Mouse (Mus musculus) intestine, postnatal 0 days (tissue): Measurements from ENCODE around the gene Ptpn12. TPM values are rescaled to one million over a fixed set of nuclear protein-coding genes. Genes with fewer than 3 reads are reported as not detected.

Source experiments
- ATAC-seq: fragments of 200-750 bp; cut with Nextera tagmentation; 2 replicates; pipeline ENCODE4 v1.8.0; 2017; ENCODE audit warnings: mild to moderate bottlenecking, moderate TSS enrichment, moderate library complexity
- H3K27ac ChIP-seq: fragments of 300-500 bp; sonication (generic); 2 replicates; pipeline ENCODE4 v1.5.1; 2014; ENCODE audit warnings: mild to moderate bottlenecking, low read depth, low read length, moderate library complexity
- H3K27me3 ChIP-seq: fragments of 300-500 bp; sonication (generic); replicated peaks from 2 replicates; pipeline ENCODE4 v1.6.1; 2014; ENCODE audit warnings: low read length, mixed read lengths; ENCODE audit not compliant: control insufficient read depth, insufficient read depth
- H3K36me3 ChIP-seq: fragments of 300-500 bp; sonication (generic); 2 replicates; pipeline ENCODE4 v1.6.1; 2014; ENCODE audit warnings: mild to moderate bottlenecking, moderate library complexity; ENCODE audit not compliant: control insufficient read depth, insufficient read depth
- H3K4me1 ChIP-seq: fragments of 300-500 bp; sonication (generic); replicated peaks from 2 replicates; pipeline ENCODE4 v1.6.1; 2014; ENCODE audit warnings: antibody characterized with exemption, low read length, mixed read lengths; ENCODE audit not compliant: control insufficient read depth, insufficient read depth
- H3K4me2 ChIP-seq: fragments of 300-500 bp; sonication (generic); replicated peaks from 2 replicates; pipeline ENCODE4 v1.6.1; 2014; ENCODE audit warnings: low read depth, mild to moderate bottlenecking, moderate library complexity
- H3K4me3 ChIP-seq: fragments of 300-500 bp; sonication (generic); 2 replicates; pipeline ENCODE4 v1.5.1; 2014; ENCODE audit warnings: low read depth, low read length
- H3K9ac ChIP-seq: fragments of 300-500 bp; sonication (generic); 2 replicates; pipeline ENCODE4 v1.6.1; 2014; ENCODE audit warnings: mild to moderate bottlenecking, low read depth, low read length
- H3K9me3 ChIP-seq: fragments of 300-500 bp; sonication (generic); 2 replicates; pipeline ENCODE4 v1.6.1; 2016; ENCODE audit warnings: mixed run types; ENCODE audit not compliant: control insufficient read depth
- CTCF ChIP-seq: sonication (generic); IDR thresholded peaks from 2 replicates; pipeline ENCODE4 v1.5.1; 2016; ENCODE audit warnings: low read depth, mild to moderate bottlenecking, control low read depth, antibody characterized with exemption, moderate library complexity
- WGBS: fragments of 180-500 bp; shearing (Covaris S2); extraction: QIAGEN DNeasy Blood & Tissue Kit; methylation state at CpG from one replicate; pipeline ENCODE4 v1.1.7; 2014; 5-methylcytosine and 5-hydroxymethylcytosine counted together
- polyA plus RNA-seq: library from polyadenylated mRNA; unstranded; fragments of >200 nt; fragmentation: Nextera tagmentation; extraction: Ambion mirVana; gene quantifications from 2 replicates; pipeline ENCODE4 v1.2.1, GENCODE M21; 2015

Ptpn12 gene
- polyA plus RNA-seq: 12.9 and 14.3 TPM in 2 replicates

DNA sequence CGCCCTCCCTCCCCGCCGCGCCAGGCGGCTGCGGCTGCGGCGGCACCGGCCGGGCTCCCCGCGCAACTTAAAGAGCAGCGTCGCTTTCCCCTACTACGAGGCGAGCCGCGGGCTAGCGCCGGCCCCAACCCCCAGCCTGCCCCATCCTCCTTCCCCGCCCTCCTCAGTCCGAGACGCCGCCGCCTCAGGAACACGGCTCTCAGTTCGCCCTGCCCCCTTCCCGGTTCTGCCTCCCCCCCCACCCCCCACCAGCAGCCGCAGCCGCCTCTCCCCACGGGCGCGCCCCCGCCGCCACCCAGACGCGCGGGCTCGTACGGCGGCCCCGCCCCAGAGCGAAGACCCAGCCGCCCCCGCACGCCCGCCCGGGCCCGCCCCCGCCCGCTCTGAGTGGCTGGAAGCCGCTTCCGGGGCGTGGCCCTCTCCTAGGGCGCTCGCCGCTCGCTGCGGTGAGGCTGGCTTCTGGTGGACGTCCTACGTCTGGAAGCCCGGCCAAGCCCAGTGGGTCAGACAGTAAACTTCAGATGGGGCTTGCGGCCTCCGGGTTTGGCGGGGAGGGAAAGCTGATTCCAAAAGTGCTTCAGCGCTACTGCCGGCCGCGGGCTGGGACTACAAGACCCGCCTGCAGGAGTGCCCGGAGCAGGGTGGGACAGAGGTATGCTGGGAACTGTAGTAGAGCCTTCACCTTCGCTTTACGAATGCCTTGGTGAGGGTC lies at the start of gene Ptpn12:
Gene Ptpn12, minus strand, starts transcription at position 92 of the 712 bp plus-strand sequence.
- TF ChIP-seq CTCF: peak; percentile 60
- Histone ChIP-seq H3K9ac (peak within 1 kb of the TSS; percentile 93), H3K27me3 (no peaks in the 10 kb centered on the region), H3K27ac (peak within 1 kb of the TSS; percentile 99), H3K4me3 (peak within 1 kb of the TSS; percentile 95), H3K4me1 (peaks cover 1% of the 10 kb centered on the region; the same call in 1 of the 2 replicates), H3K36me3 (no peaks in the 10 kb centered on the region), H3K9me3 (no peaks in the 10 kb centered on the region), H3K4me2 (peak within 1 kb of the TSS; percentile 76)
- under 1% methylated on average over 42 of the region's 73 CpGs for WGBS
- ATAC-seq: peak; percentile 96

DNA sequence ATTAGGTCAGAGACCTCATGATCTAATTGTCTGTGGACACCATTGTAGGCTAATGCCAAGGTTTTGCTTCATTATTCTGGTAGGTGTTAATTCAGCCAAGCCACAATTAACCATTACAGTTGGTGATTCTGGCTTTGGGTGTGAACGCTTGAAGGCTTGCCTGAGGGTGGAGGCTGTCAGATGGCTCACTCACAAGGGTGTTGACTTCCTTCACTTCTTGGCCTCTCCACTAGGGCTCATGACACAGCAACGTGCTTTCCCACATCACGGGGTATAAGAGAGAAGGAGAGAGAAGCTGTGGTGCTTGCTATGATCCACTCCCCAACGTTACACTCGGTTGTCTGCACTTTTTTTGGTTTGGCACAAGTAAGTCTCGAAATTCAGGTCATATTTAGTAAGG lies 35.5 kb upstream of the Ptpn12 start:
- no peaks in the 10 kb centered on the region for H3K9me3 ChIP-seq
- no peak overlapping the region for H3K27ac ChIP-seq
- H3K36me3 ChIP-seq: no peaks in the 10 kb centered on the region
- no peak for TF ChIP-seq CTCF
- WGBS: 76% methylated on average over 6 of the region's 6 CpGs
- H3K4me2 ChIP-seq: no peak overlapping the region
- no peaks in the 10 kb centered on the region for H3K4me1 ChIP-seq
- no peak for ATAC-seq
- H3K27me3 ChIP-seq: no peaks in the 10 kb centered on the region
- no peak overlapping the region for H3K9ac ChIP-seq
- H3K4me3 ChIP-seq: no peak overlapping the region

GRCm38 (mm10) chr5:21057217-21057616 lies 1.5 kb upstream of the Ptpn12 start:
- no peak for ATAC-seq
- peak overlapping the region; percentile 76; the same call in 1 of the 2 replicates for H3K4me2 ChIP-seq
- 81% methylated on average over 2 of the region's 2 CpGs for WGBS

GRCm38 (mm10) chr5:21056595-21056994 lies 884 bp upstream of the Ptpn12 start:
- H3K4me2 ChIP-seq: peak overlapping the region; percentile 76
- no peaks in the 10 kb centered on the region for H3K36me3 ChIP-seq
- no peaks in the 10 kb centered on the region for H3K4me1 ChIP-seq
- 1% methylated on average over 8 of the region's 8 CpGs for WGBS
- peak overlapping the region; percentile 93 for H3K9ac ChIP-seq
- peak overlapping the region; percentile 99 for H3K27ac ChIP-seq
- TF ChIP-seq CTCF: no peak
- H3K4me3 ChIP-seq: peak overlapping the region; percentile 95
- ATAC-seq: no peak
- H3K9me3 ChIP-seq: no peaks in the 10 kb centered on the region
- no peaks in the 10 kb centered on the region for H3K27me3 ChIP-seq

More at GRCm38 (mm10) chr5:21057217-21057616, 1.5 kb upstream of the Ptpn12 start:
- Histone ChIP-seq H3K27me3 (no peaks in the 10 kb centered on the region), H3K36me3 (no peaks in the 10 kb centered on the region), H3K27ac (no peak overlapping the region), H3K4me1 (no peaks in the 10 kb centered on the region), H3K4me3 (no peak overlapping the region), H3K9me3 (no peaks in the 10 kb centered on the region), H3K9ac (no peak overlapping the region)
- no peak for TF ChIP-seq CTCF

GRCm38 (mm10) chr5:21055071-21055819 lies 466 bp downstream of the Ptpn12 start:
- ATAC-seq: peak; percentile 27
- no peak for TF ChIP-seq CTCF
- Histone ChIP-seq H3K9me3 (no peaks in the 10 kb centered on the region), H3K4me3 (peak overlapping the region; percentile 95), H3K27ac (peak overlapping the region; percentile 99), H3K36me3 (no peaks in the 10 kb centered on the region), H3K4me2 (peak overlapping the region; percentile 76), H3K9ac (peak overlapping the region; percentile 93), H3K4me1 (peaks cover 3% of the 10 kb centered on the region; the same call in 1 of the 2 replicates), H3K27me3 (no peaks in the 10 kb centered on the region)
- under 1% methylated on average over 59 of the region's 84 CpGs for WGBS

- ATAC-seq: peak; percentile 34
- no peaks in the 10 kb centered on the region for H3K27me3 ChIP-seq
- WGBS: 2% methylated on average over 20 of the region's 20 CpGs
Observed at GRCm38 (mm10) chr5:21054472-21055070, 1.1 kb downstream of the Ptpn12 start.

More at GRCm38 (mm10) chr5:21054472-21055070, 1.1 kb downstream of the Ptpn12 start:
- no peak for TF ChIP-seq CTCF
- H3K4me1 ChIP-seq: peaks cover 3% of the 10 kb centered on the region; the same call in 1 of the 2 replicates
- peak overlapping the region; percentile 99 for H3K27ac ChIP-seq
- peak overlapping the region; percentile 76 for H3K4me2 ChIP-seq
- peak overlapping the region; percentile 95 for H3K4me3 ChIP-seq
- no peaks in the 10 kb centered on the region for H3K36me3 ChIP-seq
- H3K9me3 ChIP-seq: no peaks in the 10 kb centered on the region
- H3K9ac ChIP-seq: peak overlapping the region; percentile 93
